8 mouse cellular contexts compared by ENCODE assay signal in genomic region chr8:123835451-123835850, GRCm38 (mm10). TPM values are rescaled to one million over a fixed set of nuclear protein-coding genes. Genes with fewer than 3 reads are reported as not detected.
DNase-seq lines count a peak whose midpoint lies in the region; ATAC-seq and TF ChIP-seq lines count a peak whose summit lies in the region.

No protein-coding gene starts in this region.

- H3K36me3 ChIP-seq in forebrain, postnatal 0 days (ENCODE audit: insufficient read depth) = peaks cover 50% of the 10 kb centered on the region
- peaks cover 63% of the 10 kb centered on the region for H3K36me3 ChIP-seq in forebrain, embryonic 15.5 days
- peaks cover 3% of the 10 kb centered on the region for H3K36me3 ChIP-seq in embryonic facial prominence, embryonic 11.5 days (replicated peaks; ENCODE audit: control insufficient read depth, insufficient read depth, low read depth, low read length)

- H3K4me3 ChIP-seq in forebrain, postnatal 0 days (ENCODE audit: low read depth, low read length) = no peak overlapping the region
- no peak overlapping the region for H3K4me3 ChIP-seq in forebrain, embryonic 15.5 days
- no peak overlapping the region for H3K4me3 ChIP-seq in bone marrow, adult 2 months (replicated peaks; ENCODE audit: control insufficient read depth, low read depth, low read length)
- no peak overlapping the region for H3K4me3 ChIP-seq in embryonic facial prominence, embryonic 11.5 days (ENCODE audit: low read depth, low read length)

- H3K9me3 ChIP-seq in forebrain, postnatal 0 days (ENCODE audit: low read length) = no peaks in the 10 kb centered on the region
- no peaks in the 10 kb centered on the region for H3K9me3 ChIP-seq in forebrain, embryonic 15.5 days
- H3K9me3 ChIP-seq in embryonic facial prominence, embryonic 11.5 days (replicated peaks; ENCODE audit: control insufficient read depth, low read length) = no peaks in the 10 kb centered on the region

- no peak overlapping the region for H3K27ac ChIP-seq in forebrain, postnatal 0 days (ENCODE audit: low read depth, low read length)
- no peak overlapping the region for H3K27ac ChIP-seq in forebrain, embryonic 15.5 days (replicated peaks)
- H3K27ac ChIP-seq in bone marrow, adult 2 months (ENCODE audit: control insufficient read depth, insufficient read depth, low read depth, low read length, poor library complexity) = no peak overlapping the region
- no peak overlapping the region for H3K27ac ChIP-seq in embryonic facial prominence, embryonic 11.5 days (replicated peaks; ENCODE audit: low read depth, low read length)

- H3K4me2 ChIP-seq in forebrain, postnatal 0 days (ENCODE audit: low read depth) = no peak overlapping the region
- H3K4me2 ChIP-seq in forebrain, embryonic 15.5 days (replicated peaks) = no peak overlapping the region
- no peak overlapping the region for H3K4me2 ChIP-seq in embryonic facial prominence, embryonic 11.5 days (ENCODE audit: low read depth, low read length)

- no peak overlapping the region for H3K9ac ChIP-seq in forebrain, postnatal 0 days
- H3K9ac ChIP-seq in forebrain, embryonic 15.5 days (replicated peaks) = no peak overlapping the region
- no peak overlapping the region for H3K9ac ChIP-seq in embryonic facial prominence, embryonic 11.5 days (replicated peaks; ENCODE audit: low read length)

- no peaks in the 10 kb centered on the region for H3K27me3 ChIP-seq in forebrain, postnatal 0 days (ENCODE audit: insufficient read depth, low read length)
- no peaks in the 10 kb centered on the region for H3K27me3 ChIP-seq in forebrain, embryonic 15.5 days
- no peaks in the 10 kb centered on the region for H3K27me3 ChIP-seq in embryonic facial prominence, embryonic 11.5 days (ENCODE audit: control insufficient read depth, insufficient read depth, low read length)

- peak; percentile 81 for TF ChIP-seq CTCF in forebrain, postnatal 0 days (IDR thresholded peaks at IDR 0.05; ENCODE audit: low read depth)
- TF ChIP-seq CTCF in bone marrow, adult 2 months (IDR thresholded peaks at IDR 0.05; ENCODE audit: control insufficient read depth, insufficient read depth, low read length) = peak; percentile 67

- no peak for TF ChIP-seq POLR2A in bone marrow, adult 2 months (IDR thresholded peaks at IDR 0.05; ENCODE audit: borderline replicate concordance, control insufficient read depth, low read depth, low read length)

- peak; percentile 72 for ATAC-seq in forebrain, postnatal 0 days
- ATAC-seq in forebrain, embryonic 15.5 days (replicated peaks) = no peak
- ATAC-seq in embryonic facial prominence, embryonic 11.5 days (replicated peaks; ENCODE audit: insufficient number of reproducible peaks, low FRiP score, low TSS enrichment, low read depth) = peak; percentile 67; the same call in 1 of the 2 replicates
- ATAC-seq in megakaryocyte-erythroid progenitor cell, adult 5-6 weeks (replicated peaks; ENCODE audit: low FRiP score, low TSS enrichment, poor library complexity, severe bottlenecking) = peak; percentile 78

- peak; percentile 77 for DNase-seq in forebrain, postnatal 0 days
- peak; percentile 68 for DNase-seq in CD4-positive helper T cell, adult 2 months (ENCODE audit: low read depth, low spot score)
- DNase-seq in embryonic facial prominence, embryonic 11.5 days (ENCODE audit: low spot score) = peak; percentile 76
- peak; percentile 46 to 85 for DNase-seq in kidney, postnatal 36 days
- peak; percentile 39 to 59 for DNase-seq in spleen, postnatal 14 days (ENCODE audit: low spot score in 2 of 2)

- 58% methylated on average over 9 of the region's 9 CpGs for WGBS in forebrain, postnatal 0 days
- 59% methylated on average over 9 of the region's 9 CpGs for whole genome bisulfite sequencing in forebrain, embryonic 15.5 days
- WGBS in bone marrow, adult 2 months = 55% methylated on average over 9 of the region's 9 CpGs
- 59% methylated on average over 9 of the region's 9 CpGs for WGBS in embryonic facial prominence, embryonic 11.5 days

- no peaks in the 10 kb centered on the region for H3K4me1 ChIP-seq in forebrain, postnatal 0 days (ENCODE audit: insufficient read depth)
- no peaks in the 10 kb centered on the region for H3K4me1 ChIP-seq in forebrain, embryonic 15.5 days
- H3K4me1 ChIP-seq in bone marrow, adult 2 months (ENCODE audit: control insufficient read depth, insufficient read depth, low read length) = no peaks in the 10 kb centered on the region
- no peaks in the 10 kb centered on the region for H3K4me1 ChIP-seq in embryonic facial prominence, embryonic 11.5 days (ENCODE audit: control insufficient read depth, insufficient read depth, low read length)

RNA-seq across cellular contexts. Expression of gene Ccsap, which starts 24.6 kb away (rescaled TPM):
- 19.5 and 21.8 TPM in 2 replicates for total RNA-seq in forebrain, postnatal 0 days (2014; rRNA removed)
- 10.0 and 10.6 TPM in 2 replicates for polyA plus RNA-seq in forebrain, postnatal 0 days (2015; fragmentation: Nextera tagmentation; extraction: Ambion mirVana)
- 8.2 and 8.3 TPM in 2 replicates for polyA plus RNA-seq in forebrain, embryonic 15.5 days (2015; fragmentation: Nextera tagmentation; extraction: Ambion mirVana)
- 2.2 and 2.5 TPM in 2 replicates for polyA plus RNA-seq in bone marrow, adult 2 months (2011; ENCODE audit: insufficient read depth, insufficient read length, low replicate concordance, missing spikeins)
- 5.6 and 6.9 TPM in 2 replicates for polyA plus RNA-seq in embryonic facial prominence, embryonic 11.5 days (2014; fragmentation: Nextera tagmentation; extraction: Ambion mirVana)
- 7.9 and 11.6 TPM in 2 replicates for total RNA-seq in megakaryocyte-erythroid progenitor cell, adult 5-6 weeks (2014; fragmentation: Nextera tagmentation)
- total RNA-seq in megakaryocyte-erythroid progenitor cell, adult 5-6 weeks (2017) = 11.2 and 12.4 TPM in 2 replicates

RNA-seq across cellular contexts. Expression of gene Rab4a, which starts 29.7 kb away (rescaled TPM):
- total RNA-seq in forebrain, postnatal 0 days (2014; rRNA removed) = 70.9 and 72.8 TPM in 2 replicates
- 113 and 127 TPM in 2 replicates for polyA plus RNA-seq in forebrain, postnatal 0 days (2015; fragmentation: Nextera tagmentation; extraction: Ambion mirVana)
- 78.2 and 78.5 TPM in 2 replicates for polyA plus RNA-seq in forebrain, embryonic 15.5 days (2015; fragmentation: Nextera tagmentation; extraction: Ambion mirVana)
- polyA plus RNA-seq in bone marrow, adult 2 months (2011; ENCODE audit: insufficient read depth, insufficient read length, low replicate concordance, missing spikeins) = 3.5 and 9.1 TPM in 2 replicates
- 56.7 and 57.3 TPM in 2 replicates for polyA plus RNA-seq in embryonic facial prominence, embryonic 11.5 days (2014; fragmentation: Nextera tagmentation; extraction: Ambion mirVana)
- total RNA-seq in megakaryocyte-erythroid progenitor cell, adult 5-6 weeks (2014; fragmentation: Nextera tagmentation) = 77.5 and 84.1 TPM in 2 replicates
- total RNA-seq in megakaryocyte-erythroid progenitor cell, adult 5-6 weeks (2017) = 23.6 and 42.7 TPM in 2 replicates

RNA-seq across cellular contexts. Expression of gene Acta1, which starts 59.1 kb away (rescaled TPM):
- 10.5 and 20.1 TPM in 2 replicates for total RNA-seq in forebrain, postnatal 0 days (2014; rRNA removed)
- polyA plus RNA-seq in forebrain, postnatal 0 days (2015; fragmentation: Nextera tagmentation; extraction: Ambion mirVana) = 17.1 and 20.4 TPM in 2 replicates
- polyA plus RNA-seq in forebrain, embryonic 15.5 days (2015; fragmentation: Nextera tagmentation; extraction: Ambion mirVana) = 3.8 and 7.0 TPM in 2 replicates
- 41.5 and 54.8 TPM in 2 replicates for polyA plus RNA-seq in bone marrow, adult 2 months (2011; ENCODE audit: insufficient read depth, insufficient read length, low replicate concordance, missing spikeins)
- polyA plus RNA-seq in embryonic facial prominence, embryonic 11.5 days (2014; fragmentation: Nextera tagmentation; extraction: Ambion mirVana) = 4.9 and 10.2 TPM in 2 replicates
- total RNA-seq in megakaryocyte-erythroid progenitor cell, adult 5-6 weeks (2014; fragmentation: Nextera tagmentation) = not detected in 2 replicates
- total RNA-seq in megakaryocyte-erythroid progenitor cell, adult 5-6 weeks (2017) = not detected in 2 replicates
